Mouse (Mus musculus) layer of hippocampus, adult 9-10 months (tissue): ENCODE measurements around the gene Gm17087.

ENCODE experiments used
- DNase-seq: peaks from one replicate; pipeline ENCODE4 v3.0.0; 2022; ENCODE audit warnings: low spot score

Gene Gm17087

GRCm38 (mm10) chr17:8566850-8567249 is at the start of gene Gm17087:
TSS of gene Gm17087 (minus strand) at chr17:8566950.
- DNase-seq: no peak

GRCm38 (mm10) chr17:8613882-8614551 is 47.3 kb upstream of the Gm17087 start:
- peak; percentile 91 for DNase-seq

- DNase-seq: no peak
Observed at GRCm38 (mm10) chr17:8611916-8612315, 45.2 kb upstream of the Gm17087 start.

DNA sequence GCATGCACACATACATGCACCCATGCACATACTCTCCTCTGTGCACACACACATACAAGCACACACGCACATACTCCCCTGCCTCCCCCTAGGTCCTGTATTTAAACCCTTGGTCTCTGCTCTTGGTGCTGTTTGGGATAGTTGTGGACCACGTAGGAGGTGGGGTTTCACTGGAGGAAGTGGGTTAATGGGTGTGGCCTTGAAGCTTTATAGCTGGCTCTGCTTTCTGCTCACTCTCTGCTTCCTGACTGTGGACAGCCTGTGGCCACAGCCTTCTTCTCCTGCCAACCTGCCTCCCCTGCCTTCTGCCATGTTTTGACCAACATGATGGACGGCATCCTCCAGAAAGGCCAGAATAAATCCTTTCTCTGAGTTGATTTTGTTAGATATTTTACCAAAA is 39.9 kb upstream of the Gm17087 start:
- no peak for DNase-seq

- DNase-seq: no peak
Observed at GRCm38 (mm10) chr17:8605921-8606320, 39.2 kb upstream of the Gm17087 start.

- no peak for DNase-seq
Observed at GRCm38 (mm10) chr17:8602976-8603375, 36.2 kb upstream of the Gm17087 start.

DNA sequence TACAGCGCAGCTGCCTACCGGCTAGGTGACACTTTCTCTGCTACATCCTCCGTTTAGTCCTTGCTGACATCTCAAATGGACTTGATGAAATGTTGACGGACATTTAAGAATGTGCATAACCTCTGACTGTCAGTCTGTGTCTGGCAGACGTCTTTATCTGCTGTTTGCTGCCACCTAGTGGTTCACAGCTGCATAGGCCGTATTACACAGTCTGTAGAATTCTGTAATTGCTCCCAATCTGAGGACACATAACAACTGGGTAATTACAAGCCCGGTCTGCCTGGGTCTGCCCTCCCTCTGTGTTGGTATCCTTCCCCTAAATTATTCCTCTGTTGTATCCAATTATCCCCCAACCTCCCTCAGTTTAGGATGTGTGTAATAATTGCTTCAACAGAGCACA is 31.0 kb upstream of the Gm17087 start:
- peak; percentile 71 for DNase-seq

- DNase-seq: peak; percentile 65
Observed at GRCm38 (mm10) chr17:8592427-8593277, 25.9 kb upstream of the Gm17087 start.

DNA sequence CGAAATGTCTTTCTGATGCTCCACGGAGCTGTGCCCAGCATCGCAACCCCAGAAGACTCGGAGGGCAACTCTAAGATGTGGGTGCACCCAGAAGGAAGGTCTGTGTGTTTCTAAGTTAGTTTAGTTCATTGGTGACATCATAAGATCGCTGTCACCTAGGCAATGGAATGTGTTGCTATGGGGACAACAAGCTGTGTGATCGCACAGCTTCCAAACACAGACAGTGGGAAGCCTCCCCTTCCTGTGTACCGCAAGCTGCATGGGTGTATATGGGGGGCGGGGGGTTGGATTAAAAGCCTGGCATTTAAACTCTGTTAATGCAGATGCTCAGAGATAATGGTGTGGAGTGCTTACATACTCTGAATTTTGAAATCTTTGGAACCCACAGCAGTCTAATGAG is 14.8 kb upstream of the Gm17087 start:
- no peak for DNase-seq

GRCm38 (mm10) chr17:8580360-8580759 is 13.6 kb upstream of the Gm17087 start:
- peak; percentile 40 for DNase-seq

DNA sequence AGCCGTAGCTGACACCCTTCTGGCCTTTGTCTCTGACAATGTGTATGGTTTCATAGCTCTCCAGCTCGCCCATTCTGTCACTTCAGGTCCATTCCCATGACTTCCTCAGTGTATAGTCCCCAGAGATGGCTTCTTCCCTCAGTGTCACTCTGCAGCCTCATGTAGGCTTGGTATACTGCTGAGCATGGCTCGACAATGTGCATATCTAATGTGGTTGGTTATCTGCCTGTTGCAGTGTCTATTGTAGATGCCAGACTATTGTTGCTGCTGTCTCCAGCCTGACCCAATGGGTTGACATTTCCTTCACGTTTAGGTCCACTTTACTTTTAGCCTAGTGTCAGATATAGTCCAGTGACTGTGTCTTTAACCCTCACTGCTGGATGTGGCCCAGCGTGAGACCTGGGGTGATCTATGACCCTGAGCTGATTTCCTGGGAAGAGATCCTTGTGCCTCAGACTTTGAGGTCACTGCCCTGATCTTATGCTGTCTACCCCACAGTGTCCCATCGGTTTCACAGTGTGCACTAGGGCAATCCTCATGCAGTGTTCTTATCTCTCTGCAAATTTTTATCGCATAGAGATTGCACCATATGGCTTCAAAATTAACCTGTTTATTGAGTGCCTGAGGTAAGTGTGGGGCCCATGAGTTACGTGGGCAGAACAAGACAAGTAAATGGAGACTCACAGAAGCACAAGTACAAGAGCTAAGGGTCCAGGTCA is 7.0 kb upstream of the Gm17087 start:
- no peak for DNase-seq

DNA sequence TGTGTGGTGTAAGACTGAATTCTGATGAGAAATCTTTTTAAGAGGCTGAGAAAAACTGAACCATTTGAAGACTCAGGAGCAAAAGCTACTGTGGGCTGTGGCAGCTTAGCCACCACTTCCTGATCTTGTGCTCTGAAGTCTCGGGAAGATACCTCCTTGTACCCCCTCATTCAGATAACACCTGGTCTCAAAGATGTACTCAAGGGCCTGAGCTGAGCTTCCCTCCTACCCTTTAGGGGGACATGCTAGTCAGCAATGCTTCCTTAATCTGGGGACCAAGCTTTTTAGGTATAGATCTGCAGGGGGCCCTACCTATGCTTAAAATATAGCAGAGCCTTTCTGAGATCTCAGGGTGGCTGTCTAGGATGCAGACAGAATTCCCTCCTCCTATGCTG is 3.9 kb downstream of the Gm17087 start:
- no peak for DNase-seq

GRCm38 (mm10) chr17:8562101-8562885 is 4.5 kb downstream of the Gm17087 start:
- peak; percentile 24 for DNase-seq

DNA sequence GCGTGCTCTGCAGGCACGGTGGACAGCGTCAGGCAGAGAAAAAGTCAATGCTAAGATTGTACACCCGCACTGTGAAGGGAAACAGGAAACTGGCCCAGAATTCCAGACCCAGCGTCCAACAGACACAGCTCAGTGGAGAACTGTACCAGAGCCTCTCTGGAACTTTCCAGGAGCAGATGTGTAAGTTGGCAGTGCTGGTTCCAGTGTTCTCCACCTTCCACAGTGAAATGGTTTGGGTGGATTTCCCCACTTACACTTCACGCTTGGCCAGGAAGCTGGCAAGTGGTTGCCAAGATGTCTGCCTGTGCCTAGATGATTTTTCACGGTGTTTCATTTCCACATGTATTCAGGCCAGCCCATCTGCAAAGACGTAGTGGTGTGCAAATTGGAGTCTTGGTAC is 8.8 kb downstream of the Gm17087 start:
- DNase-seq: no peak

GRCm38 (mm10) chr17:8556223-8556622 is 10.5 kb downstream of the Gm17087 start:
- no peak for DNase-seq

GRCm38 (mm10) chr17:8555785-8556184 is 11.0 kb downstream of the Gm17087 start:
- DNase-seq: no peak

DNA sequence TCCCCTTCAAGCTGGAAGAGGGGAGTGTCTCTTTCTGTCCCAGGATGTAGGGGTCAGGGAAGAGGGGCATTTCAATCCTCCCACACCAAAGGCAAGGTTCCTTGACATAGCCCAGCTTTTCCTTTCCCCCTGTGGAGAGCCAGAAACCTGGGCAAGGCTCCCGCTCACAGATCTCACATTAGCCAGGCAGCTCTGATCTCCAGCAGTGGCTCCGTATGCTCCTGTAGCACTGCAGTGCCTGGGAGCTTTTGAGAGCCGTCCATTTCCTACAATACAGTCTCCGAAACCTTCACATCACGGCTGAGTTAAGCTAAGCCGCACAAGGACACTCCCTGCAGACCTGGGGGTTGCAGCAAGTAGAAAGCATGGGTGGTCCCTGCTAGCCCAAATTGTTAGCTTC is 12.5 kb downstream of the Gm17087 start:
- DNase-seq: no peak

GRCm38 (mm10) chr17:8553601-8554000 is 13.1 kb downstream of the Gm17087 start:
- no peak for DNase-seq

GRCm38 (mm10) chr17:8552346-8553035 is 14.3 kb downstream of the Gm17087 start:
- no peak for DNase-seq

GRCm38 (mm10) chr17:8551641-8552040 is 15.1 kb downstream of the Gm17087 start:
- no peak for DNase-seq

- no peak for DNase-seq
Observed at GRCm38 (mm10) chr17:8548733-8549132, 18.0 kb downstream of the Gm17087 start.
